Mouse (Mus musculus): ENCODE measurements around the gene 1110059E24Rik. TPM values are rescaled to one million over a fixed set of nuclear protein-coding genes. Genes with fewer than 3 reads are reported as not detected.

Gene 1110059E24Rik
- 28.2 and 28.8 TPM in 2 replicates for polyA plus RNA-seq (2015; fragmentation: Nextera tagmentation; extraction: Ambion mirVana)

DNA sequence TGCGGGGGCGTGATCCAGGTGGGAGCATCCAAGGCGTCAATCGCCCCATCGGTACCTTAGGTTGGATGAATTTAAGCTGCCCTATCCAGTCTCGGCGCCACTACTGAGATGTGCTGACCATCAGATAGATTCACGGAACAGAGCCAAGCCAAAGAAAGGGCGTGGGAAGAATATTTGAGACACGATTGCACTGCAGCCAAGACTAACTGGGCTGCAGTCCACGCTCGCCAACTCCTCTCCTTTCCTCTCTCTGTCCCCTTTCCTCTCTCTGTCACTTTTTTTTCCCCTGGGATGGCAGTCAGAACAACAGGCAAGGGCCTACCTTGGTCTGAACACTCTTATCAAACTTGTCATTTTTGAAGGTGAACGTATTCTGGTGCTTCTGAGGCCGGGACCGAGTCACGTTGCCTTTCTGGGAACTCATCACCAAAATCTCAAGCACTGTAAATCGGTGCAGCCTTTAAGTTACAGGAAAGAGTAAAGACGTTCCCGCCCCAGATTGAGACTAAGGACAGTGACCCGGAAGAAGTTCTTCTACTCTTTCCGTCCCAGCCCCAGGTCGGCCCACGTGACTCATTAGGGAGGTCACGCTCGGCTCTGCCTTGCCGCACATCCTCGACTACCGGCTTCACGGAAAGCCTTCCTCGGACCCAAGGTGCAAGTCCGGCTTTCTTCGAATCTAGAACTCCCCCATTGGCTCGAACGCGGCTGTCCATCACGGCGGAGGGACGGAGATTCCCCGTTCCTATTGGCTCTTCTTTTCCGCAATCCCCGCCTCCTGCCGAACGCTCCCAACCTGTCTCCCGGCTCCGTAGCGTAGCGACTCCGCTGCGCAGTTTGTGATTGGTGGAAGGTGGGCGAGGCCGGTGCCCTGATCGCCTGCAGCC lies at the start of gene 1110059E24Rik:
Gene 1110059E24Rik, minus strand, starts transcription at position 692 of the 887 bp plus-strand sequence.

DNA sequence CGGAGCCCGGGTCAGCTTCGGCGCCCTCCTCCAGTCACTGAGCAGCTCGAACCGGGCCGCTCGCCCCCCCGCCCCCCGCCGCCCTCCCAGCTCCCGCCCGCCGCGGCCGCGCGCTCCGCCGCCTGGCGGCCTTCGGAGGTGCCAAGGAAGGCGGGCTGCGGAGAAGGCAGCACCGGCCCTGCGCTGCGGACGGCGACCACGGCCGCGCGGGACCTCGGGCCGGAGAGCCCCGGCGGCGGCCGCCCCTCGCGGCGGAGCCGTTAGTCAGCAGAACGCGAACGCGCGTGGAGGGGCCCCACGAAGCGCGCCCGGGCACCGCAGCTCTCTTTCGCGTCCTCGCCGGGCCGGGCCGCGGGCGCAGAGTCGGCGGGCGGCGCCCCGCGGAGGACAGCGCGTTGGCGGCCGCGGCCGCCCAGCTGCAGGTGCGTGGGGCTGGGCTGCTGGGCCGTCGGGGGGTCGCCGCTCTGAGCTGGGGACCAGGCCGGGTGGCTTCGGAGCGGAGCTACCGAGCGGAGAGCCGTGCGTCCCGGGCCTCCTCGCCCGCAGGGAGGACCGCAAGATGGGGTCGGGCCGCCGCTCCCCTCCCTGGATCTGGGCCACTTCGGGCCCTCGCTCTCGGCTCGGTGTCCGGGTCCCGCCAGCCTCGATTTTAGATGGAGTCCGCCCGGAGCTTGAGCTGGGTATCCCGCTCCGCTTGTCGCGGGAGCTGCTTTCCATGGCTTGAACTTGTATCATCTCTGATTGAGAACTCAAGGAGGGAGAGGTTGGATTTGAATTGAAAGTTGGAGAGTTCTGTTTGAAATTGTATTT lies 601 bp upstream of the 1110059E24Rik start, which contains the start of gene Abhd17b:
Gene Abhd17b, plus strand, starts transcription at position 14 of the 810 bp plus-strand sequence.

Other genes starting within 250 kb of the 1110059E24Rik start
- gene Gda, start 179.5 kb downstream of the 1110059E24Rik start, polyA plus RNA-seq (2015; fragmentation: Nextera tagmentation; extraction: Ambion mirVana) = 0.26 and 0.88 TPM in 2 replicates
- 40.0 and 45.4 TPM in 2 replicates for gene Abhd17b, start 209 bp upstream of the 1110059E24Rik start, polyA plus RNA-seq (2015; fragmentation: Nextera tagmentation; extraction: Ambion mirVana)
- 9.8 and 10.0 TPM in 2 replicates for gene Cemip2, start 125.4 kb upstream of the 1110059E24Rik start, polyA plus RNA-seq (2015; fragmentation: Nextera tagmentation; extraction: Ambion mirVana)

Measured in skeletal muscle tissue, postnatal 0 days (tissue).